Mouse (Mus musculus) layer of hippocampus, postnatal 36 days (tissue): ENCODE data around the gene Grm1. TPM values are rescaled to one million over a fixed set of nuclear protein-coding genes. Genes with fewer than 3 reads are reported as not detected.

Source experiments
- DNase-seq, 2 experiments: peaks; one replicate each; pipeline ENCODE4 v3.0.0; 2022
- total RNA-seq, 2 experiments: library from RNA; stranded (reverse); gene quantifications; 2 replicates each; pipeline ENCODE4 v1.2.3; 2021

Gene Grm1
- total RNA-seq, 2 experiments from 2014 or later: 67.7 to 68.2 TPM

DNA sequence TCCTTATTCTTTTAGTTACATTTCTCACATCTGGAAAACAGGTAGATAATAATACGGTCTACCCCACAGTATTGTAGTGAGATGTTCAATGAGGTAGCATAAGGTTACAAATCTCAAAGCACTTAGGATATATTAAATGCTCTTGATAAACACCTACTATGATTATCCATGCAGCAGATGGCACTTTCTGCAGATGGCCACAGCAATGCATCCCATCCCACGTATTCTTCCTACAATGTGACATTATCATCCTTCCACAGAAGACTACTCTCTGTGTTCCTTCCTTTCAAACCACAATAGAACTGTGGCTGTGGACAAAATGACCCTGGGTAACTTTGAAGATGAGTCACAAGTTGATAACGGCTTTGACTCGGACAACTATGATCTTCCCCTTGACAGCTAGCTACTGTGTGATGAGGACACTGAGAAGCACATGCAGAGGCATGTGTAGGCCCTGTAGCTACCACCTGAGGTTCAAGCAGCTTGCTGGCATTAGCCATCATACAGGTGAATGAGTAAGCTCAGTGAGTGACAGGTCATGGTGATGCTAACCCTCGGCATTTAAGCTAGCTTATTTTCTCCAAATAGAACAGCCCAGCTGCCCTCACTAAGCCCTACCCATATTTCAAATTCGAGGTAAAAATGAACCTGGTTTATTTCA, 117.5 kb downstream of the Grm1 start:
- no peak for DNase-seq

DNA sequence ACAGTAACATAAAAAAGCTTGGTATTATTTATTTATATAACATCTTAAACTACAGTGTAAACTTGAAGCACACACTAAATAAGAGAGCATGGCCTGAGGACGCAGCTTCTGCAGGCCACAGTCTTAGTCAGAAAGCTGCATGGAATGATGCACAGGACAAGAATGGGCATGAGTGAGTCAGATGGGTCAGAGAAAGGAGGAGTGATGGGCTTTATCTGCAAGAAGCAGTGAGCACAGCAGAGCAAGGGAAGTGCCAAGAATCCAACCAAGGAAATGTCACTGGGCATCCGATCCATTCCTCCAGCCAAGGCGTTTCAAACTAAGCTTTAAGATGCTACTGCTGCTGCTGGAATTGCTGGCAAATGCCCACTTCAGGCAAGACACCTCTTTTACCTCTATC, 131.6 kb downstream of the Grm1 start:
- DNase-seq: no peak

DNA sequence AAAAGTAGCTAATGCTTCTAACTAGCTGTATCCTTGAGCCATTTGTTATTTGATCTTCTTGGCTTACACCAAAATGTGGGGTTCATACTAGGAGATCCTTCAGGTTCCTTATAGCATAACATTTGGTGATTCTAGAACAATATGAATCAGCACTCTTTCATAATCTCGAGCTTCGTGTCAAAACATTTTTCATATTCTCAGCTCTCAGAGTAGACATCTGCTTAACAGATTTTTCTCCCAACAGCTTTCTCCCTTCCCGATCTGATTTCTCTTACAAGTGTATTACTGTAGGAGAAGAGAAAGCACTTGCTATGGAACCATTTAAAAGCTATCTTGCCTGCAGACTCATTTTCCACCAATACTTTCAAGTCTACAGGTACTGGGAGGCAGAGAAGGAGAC, 133.0 kb downstream of the Grm1 start:
- DNase-seq: no peak

DNA sequence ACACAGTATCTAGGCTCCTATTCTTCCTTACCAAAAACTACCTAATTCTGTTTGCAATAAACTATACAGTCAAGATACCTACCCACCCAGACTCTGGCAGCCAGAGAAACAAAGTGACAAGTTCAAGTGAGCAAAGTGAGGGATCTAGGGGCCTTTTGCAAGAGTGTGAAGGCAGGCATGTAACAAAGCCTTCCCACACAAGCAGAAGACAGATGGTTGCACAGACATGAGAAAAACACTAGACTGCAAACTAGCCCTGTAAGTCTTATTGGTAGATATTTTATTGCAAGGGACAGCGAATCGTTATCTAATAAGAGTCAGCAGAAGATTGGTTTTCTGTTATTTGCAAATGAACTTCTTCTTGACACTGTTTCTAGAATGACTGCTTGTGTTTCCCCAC, 134.6 kb downstream of the Grm1 start:
- no peak for DNase-seq

DNA sequence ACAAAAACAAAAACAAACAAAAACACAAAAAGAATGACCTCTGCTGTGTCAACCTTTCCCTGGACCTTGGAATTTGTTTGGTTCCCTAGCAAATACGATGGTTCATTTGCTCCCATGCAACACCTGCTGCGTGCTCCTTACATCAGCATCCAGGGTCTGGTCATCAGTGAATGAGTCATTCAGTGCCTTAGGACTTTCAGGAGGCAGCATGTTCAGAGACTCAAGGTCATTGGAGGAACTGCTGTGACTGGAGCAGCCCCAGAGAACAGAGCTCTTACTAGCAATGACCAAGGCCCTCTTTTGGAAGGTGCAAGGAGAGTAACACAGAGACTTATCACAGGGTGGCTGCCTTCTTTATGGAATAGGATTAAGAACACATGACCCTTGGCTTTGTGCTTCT, 138.2 kb downstream of the Grm1 start:
- DNase-seq: no peak

DNA sequence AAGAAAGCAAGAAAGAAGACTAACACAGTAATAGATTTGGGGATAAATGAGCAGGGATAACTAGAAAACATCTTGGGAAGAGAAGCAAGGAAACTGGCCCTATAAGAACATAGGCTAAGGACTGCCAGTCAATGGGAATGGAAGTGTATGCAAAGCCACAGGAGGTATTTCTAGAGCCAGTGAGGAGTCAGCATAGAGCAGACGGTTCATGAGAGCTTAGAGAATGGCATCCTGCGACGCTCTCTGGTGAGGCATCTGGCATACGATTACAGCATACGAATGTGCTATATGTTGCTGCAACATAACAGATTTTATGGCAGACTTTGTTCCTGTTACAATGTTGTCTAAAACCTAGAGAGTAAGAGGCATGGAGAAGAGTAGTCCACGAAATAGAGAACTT, 139.9 kb downstream of the Grm1 start:
- DNase-seq: no peak

DNA sequence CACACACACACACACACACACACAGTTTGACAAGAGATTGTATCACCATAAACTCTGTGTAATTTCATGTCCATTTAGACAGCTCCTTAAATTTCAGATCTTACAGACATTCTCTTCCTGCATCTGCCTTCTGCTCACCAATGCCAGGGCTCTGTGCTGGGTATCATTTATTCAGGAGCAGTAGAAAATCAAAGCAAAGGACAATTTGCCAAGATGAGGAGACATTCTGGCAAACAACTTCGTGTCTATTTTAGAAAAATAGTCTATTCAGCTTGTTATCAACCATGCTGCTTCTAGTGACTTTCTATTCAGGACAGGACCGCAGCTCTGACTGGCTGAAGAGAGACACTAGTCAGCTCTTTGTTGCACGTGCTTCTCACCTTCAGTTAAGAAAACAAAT, 146.3 kb downstream of the Grm1 start:
- no peak for DNase-seq

DNA sequence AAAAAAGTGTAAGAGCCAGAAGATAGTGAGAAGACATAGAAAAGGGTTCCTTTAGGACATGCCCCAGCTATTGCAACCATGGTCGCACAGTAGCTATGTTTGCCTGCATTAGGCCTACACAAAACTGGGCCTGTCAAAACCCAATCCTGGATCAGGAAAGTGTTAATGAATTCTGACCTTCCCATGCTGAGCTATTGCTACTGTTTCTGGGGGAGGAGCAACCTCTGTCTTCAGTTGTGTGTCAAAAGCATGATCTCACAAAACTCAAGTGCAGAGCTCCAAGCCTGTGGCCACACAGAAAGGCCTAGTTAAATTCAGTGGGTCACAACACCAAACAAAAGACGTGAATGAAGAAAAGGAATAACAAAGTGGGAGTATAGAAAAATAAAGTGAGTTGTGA, 152.5 kb downstream of the Grm1 start:
- no peak for DNase-seq

DNA sequence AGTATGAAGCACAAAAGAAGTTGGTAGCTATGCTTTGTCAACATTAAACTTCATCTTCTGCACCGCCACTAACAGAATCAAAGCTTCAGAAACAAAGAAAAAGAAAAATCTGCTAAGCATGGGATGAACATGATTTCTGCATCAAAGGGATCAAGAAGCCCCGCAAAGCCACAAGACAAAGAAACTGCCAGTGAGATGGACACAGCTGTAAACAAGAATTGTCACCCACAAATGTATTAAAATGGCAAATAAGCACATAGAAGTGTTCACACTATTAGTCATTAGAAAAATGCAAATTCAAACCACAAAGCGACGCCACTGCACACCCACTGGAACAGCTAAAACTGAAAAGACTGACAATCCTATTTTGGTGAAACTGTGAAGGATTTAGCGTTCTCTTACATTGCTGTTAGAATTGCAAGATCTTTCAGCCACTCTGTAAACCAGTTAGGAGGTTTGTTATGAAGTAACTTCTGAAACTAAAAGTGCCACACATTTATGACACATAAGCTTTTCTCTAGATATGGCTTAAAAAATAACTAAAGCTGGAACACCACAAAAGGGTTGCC, 153.3 kb downstream of the Grm1 start:
- DNase-seq: no peak

DNA sequence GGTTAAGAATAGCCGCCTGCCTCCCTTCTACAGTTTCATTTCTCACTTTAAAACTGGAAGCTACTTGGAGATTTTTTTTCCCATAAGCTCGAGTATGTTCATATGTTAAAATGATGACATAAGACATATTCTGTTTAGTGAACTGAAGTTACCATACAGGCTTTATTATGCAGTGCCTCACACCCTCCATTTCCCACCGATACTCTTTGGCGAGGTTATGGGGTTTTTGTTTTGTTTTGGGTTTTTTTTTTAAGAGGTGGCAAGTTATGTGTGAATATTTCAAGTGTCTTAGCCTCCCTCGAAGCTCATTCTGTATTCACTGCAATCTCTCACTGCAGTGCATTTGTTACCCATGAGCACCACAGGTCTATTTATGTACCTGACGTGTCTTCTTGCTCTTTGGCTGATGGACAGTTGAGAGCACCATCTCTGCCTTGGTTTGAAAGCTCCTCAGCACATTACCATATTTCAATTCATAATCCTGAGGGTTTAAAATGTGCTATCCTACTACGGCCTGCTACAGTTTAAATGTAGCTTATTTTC, 164.2 kb downstream of the Grm1 start:
- DNase-seq: no peak

DNA sequence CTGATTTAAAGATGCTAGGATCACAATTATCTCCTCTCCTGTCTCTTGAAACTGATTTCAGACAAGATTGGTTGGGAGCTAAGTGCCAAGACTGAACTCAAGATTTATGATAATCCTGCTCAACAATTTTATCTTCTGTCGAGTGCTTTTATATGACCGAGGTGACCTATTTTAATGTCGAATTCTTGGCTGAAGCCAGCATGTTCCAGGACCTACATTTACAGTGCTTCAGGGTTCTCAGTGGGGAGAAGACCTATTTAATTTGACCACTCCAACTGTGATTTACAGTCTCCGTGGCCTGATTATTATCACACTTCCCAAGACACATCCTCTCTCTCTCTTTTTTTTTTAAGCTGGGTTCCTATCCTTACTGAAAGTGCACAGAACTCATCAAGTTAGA, 168.5 kb downstream of the Grm1 start:
- DNase-seq: no peak

DNA sequence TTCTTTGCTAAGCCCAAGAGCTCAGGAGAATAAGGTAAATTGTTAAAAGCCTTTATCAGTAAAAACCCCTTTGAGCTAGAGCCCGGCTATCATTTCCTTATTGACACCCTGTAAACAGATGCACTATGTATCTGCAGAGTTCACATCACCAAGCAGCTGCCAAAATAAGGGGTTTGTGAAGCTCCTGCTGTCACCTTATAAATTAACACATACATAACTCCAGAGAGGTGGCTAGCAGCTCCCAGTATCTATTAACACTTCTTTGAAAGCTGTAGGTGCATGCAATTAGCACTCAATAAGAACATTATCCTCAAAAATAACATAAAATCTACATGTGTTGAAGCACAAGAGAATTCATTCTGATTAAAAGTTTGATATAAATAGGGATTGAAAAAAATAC, 191.9 kb downstream of the Grm1 start:
- DNase-seq: no peak

DNA sequence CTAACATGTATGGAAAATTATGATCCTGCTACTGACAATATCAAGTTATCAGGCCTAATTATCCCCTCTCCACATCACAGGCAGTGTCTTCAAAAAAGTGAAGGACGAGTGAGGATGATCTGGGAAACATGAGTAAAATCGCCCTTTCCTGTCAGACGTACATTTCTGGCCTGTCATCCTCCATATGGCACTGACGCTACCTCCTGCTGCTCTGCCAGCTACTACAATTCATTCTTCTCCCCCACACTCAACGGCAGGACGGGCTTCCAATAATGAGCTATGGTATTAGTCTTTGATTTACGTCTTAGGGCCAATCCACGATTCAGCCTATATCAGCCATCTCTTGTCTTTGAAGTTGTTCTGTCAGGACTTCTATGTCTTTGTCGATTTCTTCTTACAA, 193.6 kb downstream of the Grm1 start:
- DNase-seq: no peak

DNA sequence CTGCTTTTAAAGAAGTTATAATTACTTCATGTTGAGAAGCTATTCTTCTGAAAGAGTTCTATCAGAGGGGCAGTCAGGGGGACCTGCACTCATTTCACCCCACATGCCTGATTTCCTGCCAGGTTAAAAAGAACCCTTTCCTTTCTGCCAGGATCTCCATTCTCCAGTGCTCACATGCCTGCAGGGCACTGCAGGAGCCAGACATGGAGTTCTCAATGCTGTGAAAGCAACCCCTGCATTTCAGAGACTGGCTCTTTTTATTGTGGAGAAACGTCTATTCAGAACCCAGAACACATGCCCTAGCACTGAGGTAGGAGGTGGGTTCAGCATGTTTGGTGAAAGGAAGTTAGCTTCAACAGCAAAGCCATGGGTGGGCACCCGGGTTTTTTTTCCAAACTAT, 197.2 kb downstream of the Grm1 start:
- no peak for DNase-seq

DNA sequence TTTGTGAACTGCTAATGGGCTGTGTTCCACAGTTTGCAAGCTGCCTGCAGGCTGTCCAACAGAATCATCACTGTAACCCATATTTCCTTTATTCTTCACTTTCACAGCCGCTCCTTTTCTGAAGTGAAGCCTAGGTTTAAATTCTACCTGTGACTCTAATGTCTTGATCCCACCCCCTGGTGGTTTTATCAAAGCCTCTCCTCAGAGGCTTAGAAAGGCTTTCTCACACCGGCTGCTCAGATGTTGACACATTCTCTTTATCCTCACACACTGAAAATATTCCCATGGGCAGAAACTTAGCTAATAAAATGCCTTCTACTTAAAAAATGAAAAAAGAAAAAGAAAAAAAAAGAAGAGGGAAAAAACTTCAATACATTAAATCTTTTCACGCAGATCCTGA, 210.0 kb downstream of the Grm1 start:
- DNase-seq: no peak

DNA sequence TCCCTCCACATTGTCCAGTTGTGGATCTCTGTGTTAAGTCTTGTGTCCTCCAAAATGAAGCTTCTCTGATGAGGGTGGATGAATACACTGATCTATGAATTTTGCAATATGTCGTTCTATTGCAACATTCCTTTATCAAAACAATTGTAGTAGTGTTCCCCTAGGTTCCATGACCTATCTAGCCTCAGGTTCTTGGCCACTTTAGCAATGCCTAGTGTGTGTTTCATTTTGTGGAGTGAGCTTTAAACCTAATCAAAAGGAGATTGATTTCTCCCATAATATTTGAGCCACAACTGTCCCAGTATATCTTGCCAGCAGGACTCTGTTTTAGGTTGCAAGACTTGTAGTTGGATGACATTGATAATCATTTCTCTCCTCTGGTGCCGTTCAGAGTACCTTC, 211.9 kb downstream of the Grm1 start:
- no peak for DNase-seq

DNA sequence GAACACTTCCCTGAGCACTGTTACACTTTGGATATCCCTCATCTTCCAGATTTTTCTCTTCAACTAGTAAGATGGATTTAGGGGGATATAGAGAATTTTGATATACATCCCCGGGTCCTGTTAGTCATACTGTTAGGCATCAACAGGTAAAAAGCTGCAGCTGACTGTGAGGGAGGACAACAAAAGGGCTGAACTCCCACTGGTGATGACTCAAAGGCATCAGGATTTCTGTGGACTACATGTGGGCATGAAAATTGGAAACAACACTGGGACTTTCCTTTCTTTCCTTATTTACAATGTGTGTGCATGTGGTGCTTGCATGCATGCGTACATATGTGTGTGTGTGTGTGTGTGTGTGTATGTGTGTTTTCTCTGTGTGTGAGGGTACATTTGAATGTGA, 215.9 kb downstream of the Grm1 start:
- DNase-seq: no peak

DNA sequence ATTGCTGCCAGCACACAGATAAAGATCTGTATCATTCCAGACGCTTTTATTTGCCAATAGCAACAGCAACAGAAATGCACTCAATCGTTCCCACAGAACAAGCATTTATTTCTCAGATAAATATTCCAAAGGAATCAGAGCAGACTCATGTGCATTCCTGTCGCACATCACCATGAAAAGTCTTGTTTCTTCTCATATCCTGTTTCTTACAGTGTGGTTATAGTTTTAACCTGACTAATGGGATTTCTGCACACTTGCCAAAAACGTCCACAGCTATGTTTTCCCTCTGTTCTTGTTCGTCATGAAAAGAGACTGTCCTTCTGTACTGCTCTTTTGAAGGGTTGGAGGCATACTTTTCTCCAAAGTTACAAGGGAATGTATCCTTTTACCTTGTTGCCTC, 217.4 kb downstream of the Grm1 start:
- no peak for DNase-seq

DNA sequence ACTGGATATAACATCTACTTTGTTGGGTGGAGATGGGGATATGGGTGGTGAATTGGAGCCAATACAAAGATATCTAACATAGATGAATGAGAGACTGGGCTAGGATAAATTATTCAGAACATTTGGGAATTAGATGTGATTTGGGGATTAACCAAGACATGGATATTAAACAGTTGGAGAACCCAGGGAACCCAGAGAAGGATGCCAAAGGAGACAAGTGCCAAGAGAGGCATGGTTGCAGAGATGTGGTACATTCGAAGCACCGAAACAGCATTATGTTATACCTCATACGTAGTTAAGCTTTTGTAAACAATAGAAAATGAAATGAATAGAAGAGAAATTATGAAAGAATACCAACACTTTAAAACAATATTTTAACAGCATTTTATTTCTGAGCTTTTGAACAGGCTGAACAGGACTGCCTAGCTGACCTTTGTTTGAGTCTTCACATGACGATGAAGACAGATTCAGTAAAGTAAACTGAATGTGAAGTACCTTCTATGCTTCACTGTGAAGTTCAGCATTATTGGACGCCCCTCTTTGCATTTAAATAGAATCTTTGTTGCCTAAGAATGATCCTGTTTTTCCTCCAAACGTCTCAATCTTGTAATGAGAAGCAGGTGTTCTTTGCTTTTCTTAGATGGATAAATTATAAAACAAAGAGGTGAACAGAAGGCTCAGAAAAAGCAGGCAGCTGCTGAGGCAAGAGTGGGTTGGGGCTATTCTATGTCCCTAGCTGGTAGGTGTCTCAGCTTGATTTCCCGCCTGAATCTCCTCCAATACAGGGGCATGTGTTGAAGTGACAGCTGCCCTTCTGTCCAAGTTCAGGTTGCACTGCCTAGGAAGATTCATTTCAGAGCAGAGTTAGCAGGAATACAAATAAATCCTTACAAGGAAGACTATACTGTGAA, 234.5 kb downstream of the Grm1 start:
- DNase-seq: no peak

DNA sequence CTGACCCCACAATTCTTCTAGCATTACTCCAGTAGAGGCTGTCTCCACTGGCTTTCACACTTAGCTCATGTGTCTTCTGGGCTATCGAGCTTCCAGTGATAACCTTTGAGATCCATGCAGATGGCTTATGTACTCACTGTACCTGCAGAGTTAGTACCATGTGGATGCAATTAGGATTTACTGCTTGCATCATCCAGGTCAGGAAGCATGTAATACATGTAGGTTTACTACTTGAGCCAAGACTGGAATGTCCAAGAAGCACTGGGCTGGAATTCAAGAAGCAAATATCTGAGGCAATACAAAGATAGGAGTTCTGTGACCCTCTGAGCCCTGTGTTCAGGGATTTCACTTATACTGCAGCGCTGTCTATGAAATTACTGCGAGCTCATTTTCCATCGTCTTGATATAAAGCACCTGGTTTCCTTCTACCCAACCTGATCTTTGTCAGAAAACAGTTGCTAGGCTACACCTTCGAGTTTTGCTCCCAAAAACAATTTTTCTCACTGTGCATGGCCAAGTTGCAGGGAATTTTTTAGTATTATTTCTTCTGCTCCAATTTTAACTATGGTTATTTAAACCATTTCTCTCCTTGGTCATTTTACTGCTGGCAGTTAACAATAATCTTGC, 237.0 kb downstream of the Grm1 start:
- no peak for DNase-seq

DNA sequence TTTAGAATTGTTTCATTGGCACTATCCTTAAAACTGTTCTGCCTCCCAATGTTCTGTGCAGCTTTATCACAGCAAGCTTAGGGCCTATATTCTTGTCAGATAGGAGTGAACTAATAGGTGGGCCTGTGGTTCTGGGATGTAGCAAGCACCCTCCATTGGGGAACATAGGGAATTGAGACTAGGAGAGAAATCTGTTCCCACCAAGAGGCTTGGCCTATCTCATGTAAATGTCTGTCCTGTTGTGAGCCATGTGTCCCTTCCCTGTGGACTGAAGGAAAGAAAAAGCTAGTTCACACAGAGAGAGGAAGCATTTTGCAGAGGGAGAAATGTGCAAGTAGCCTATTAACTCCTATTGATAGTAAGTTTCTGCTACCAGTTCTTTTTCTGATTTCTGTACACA, 246.8 kb downstream of the Grm1 start:
- no peak for DNase-seq

DNA sequence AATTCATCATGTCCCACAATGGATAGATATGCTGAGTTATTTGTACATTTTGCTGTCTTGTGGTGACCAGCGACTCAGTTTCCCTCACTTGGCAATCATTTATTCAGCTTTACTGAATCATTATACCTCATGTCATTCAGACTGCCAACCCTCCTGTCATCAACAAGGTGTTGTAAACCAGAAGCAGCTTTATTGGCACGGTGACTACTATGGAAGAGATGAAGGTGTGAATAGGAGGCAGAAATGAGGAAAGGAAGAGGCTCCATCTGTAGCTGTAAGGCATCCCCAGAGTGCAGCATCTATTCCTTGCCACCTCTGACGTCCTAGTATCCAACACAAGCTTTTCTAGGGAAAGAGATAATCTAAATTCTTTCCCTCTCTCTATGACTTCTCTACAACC, 247.3 kb downstream of the Grm1 start:
- DNase-seq: no peak

DNA sequence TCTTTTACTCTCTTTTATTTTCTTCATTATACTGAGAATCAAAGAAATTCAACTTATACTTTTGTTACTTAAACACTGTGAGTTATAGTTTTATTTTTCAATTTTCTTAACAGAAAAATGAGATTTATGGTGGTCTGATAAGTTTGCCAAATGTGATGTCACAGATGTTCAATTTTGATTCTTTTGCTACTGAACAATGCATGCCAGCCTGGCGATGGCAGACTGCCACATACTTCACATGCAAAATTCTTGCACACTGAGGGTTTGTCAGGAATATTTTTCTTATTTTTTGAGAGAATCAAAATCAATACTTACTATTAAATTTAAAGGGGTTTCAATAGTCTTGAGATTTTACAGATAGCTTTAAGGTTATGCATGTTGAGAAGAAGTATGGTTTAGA, 251.0 kb downstream of the Grm1 start:
- DNase-seq: peak in 1 of 2 experiments; percentile 22
